Mouse (Mus musculus) cortical plate, adult 2 months (tissue): ENCODE measurements at regions not wholly inside any gene's neighbourhood (a gene's known extent, or its start where the extent isn't known, plus 50 kb on each side); places are given as distances from the start of the nearest gene placed in this dataset.

Source experiments
- CTCF ChIP-seq: fragments of 200-500 bp; IDR thresholded peaks from 2 replicates; pipeline ENCODE4 v1.5.1; 2011; ENCODE audit warnings: mild to moderate bottlenecking, control low read depth, low read length; ENCODE audit not compliant: insufficient read depth; ENCODE audit errors: extremely low read depth
- POLR2A ChIP-seq: fragments of 200-500 bp; IDR thresholded peaks from 2 replicates; pipeline ENCODE4 v1.6.1; 2011; ENCODE audit warnings: mild to moderate bottlenecking, low read length, control low read depth; ENCODE audit not compliant: insufficient read depth; ENCODE audit errors: extremely low read depth

GRCm38 (mm10) chr8:8391321-8391720 is 269.7 kb downstream of the Efnb2 start:
- no peak for TF ChIP-seq POLR2A
- TF ChIP-seq CTCF, result no peak
